Mouse (Mus musculus): ENCODE measurements around the gene Ilkap.

Gene Ilkap

DNA sequence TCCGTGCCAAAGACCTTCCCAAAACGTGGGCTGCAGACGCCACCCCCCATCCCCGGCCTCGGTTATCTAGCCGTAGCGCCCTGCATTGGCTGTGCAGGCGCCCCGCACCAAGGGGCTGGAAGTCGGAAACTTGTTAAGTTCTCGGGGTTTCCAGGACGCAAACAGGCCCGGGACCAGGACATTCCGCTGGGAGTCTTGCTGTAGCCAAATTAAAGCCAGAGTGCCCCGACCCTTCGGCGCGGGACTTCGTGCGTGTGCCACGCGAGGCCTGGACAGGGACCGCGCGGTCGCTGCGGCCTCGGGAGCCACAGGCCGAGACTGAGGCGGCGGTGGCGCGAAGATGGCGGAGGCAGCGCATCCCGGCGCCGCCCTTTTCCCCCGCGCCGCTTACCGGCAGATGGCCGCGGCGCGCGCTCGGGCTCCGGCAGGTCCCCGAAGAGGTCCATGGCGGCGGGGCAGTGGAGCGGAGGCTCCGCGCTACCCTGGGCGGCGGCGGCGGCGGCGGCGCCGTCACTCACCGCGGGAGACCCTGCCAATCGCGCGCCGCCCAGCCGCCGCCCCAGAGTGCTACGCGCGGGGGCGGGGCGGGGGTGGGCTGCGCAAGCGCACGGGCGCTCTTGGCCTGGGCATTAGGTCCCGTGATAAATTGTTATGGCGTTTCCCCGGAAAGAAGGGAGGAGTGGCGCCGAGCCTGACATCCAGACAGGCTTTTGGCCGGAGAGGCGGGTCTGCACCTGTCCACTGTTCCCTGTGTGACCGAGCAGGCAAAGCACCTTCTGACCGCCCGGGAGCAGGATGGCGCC is at the start of gene Ilkap:
TSS of gene Ilkap (minus strand) at position 556 of the 803 bp plus-strand sequence.
- peak; percentile 85 for DNase-seq

GRCm38 (mm10) chr1:91446511-91446910 is 47.9 kb upstream of the Ilkap start:
- DNase-seq, result no peak

DNA sequence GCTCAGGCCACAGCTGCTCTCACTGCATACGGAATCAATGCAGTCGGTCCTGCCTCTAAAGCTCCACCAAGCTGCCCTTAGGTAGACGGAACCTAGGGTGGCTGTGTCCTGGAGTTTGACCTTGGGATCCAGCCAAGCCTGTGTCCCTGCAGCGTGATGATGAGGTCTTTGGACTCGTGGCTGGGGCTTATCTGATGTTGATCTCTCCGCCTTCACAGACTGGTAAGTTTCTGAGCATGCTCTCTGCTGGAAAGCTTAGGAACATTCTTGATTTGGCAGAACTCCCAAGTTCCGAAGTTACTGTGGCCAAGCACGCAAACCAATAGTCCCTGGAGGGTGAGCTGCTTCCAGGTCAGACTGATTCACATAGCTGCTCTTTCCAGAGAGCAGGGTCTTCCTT is 47.4 kb upstream of the Ilkap start:
- peak; percentile 74 for DNase-seq

- no peak for DNase-seq
Observed at GRCm38 (mm10) chr1:91444841-91445830, 46.5 kb upstream of the Ilkap start.

DNA sequence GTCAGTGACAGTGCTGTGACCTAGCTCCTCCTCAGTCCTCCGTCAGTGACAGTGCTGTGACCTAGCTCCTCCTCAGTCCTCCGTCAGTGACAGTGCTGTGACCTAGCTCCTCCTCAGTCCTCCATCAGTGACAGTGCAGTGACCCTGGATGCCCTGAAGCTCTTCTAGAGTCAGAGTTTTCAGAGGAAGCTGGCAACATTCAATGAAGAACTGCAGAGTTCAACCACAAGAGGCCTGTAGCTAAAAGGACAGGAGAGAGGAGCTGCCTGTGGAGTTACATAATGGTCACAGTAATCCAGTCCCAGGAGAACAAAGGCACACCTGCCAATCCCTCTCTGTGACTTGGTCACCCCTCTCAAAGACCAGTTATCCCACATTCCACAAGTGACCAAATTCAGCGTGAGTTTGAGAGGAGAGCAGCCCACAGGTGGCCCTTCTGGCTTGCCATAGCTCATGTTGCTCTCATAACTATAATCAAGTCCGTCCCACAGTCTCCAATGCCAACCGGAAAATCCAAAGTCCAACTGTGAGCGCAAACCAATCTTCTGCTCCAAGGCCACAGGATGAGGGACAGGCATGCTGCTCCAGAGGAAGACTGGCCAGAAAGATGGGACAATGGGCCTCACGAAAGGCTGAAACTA is 43.9 kb upstream of the Ilkap start:
- peak; percentile 58 for DNase-seq

GRCm38 (mm10) chr1:91441855-91442254 is 43.2 kb upstream of the Ilkap start:
- no peak for DNase-seq

GRCm38 (mm10) chr1:91439776-91440175 is 41.2 kb upstream of the Ilkap start:
- DNase-seq, result no peak

DNA sequence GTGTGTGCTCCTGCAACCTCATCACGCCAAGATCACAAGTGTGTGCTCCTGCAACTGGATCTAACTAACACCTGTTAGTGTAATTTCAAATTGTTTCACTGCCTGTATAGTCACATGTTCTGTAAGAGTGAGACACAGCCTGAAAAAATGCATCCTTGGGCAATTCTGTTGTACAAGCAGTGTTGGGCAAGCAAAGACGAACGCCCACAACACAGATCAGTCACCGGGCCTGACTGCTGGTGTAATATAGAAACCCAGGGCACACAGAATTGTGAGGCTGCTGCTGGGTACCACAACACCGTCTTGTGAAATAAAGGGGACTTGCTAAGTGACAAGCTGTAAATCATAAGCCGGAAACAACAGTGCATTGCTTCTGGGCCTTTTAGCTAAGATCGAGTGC is 39.0 kb upstream of the Ilkap start:
- DNase-seq, result peak; percentile 59

DNA sequence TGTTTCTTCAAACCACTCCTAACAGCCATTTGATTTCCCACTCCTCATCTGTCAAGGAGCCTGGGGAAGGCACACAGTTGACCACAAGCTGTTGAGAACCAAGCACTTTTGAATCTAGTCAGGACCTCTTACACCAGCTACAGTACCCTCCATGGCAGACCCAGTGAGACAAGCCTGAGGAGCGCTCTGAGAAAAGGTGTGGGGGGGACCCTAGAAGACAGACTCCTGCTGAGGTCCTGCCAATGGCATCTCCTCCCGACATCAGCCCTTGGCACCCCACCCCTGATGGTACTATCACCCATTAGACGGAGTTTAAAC is 38.4 kb upstream of the Ilkap start:
- DNase-seq, result no peak

DNA sequence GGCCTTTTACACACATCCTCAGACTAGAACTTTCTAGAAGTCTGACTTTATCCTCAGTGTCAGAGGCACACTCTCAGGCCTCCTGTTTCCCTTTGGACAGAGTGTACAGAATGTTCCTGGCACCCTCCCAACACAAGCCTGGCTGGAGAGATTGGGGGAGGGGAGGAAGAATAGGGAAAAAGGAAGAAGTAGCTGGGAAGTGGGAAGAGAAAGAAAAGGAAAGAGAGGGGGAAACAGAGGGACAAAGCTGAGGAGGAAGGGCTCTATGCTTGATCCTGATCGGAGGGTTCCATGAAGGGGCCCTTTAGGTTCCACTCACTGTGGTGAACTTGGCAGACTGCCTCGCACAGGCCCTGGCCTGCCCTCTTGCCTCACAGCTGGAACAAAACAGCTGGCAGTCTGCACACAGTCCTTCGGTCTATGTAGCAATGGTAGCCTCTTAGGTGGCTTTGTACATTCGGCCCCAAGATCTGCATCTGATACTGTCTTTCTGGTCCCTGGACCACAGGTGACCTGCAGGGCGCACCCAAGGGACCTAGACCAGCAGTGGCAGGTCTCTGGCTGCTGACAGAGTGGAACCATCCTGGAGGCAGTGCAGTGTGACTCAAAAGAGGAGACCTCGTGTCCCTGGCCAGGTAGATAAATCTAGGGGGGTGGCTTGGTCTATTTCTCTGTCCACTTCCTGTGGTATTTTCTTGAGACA is 37.9 kb upstream of the Ilkap start:
- peak; percentile 95 for DNase-seq

DNA sequence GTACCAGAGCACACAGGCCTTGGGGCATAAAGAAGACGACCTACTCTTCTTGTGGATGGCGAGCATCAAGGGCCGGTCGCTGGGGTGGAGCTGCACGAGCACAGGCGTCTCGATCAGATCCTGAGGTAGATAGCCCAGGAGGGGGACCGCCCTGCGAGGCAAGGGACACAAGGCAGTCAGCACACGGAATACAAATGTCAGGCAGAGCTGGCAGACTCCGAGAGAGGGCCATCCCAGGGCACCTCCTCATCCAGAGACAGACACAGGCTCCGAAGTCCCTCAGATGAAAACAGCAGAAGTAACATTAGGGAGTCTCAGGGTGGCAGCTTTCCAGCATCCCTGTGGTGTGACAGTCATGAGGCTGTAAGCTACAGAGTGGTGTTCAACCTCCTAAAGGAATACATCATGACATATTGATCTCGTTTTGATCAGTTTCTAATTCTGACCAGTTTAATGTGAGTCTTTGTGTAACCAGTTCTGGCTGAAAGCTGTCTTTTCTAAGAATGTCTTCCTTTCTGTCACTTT is 37.1 kb upstream of the Ilkap start:
- DNase-seq, result peak; percentile 52

DNA sequence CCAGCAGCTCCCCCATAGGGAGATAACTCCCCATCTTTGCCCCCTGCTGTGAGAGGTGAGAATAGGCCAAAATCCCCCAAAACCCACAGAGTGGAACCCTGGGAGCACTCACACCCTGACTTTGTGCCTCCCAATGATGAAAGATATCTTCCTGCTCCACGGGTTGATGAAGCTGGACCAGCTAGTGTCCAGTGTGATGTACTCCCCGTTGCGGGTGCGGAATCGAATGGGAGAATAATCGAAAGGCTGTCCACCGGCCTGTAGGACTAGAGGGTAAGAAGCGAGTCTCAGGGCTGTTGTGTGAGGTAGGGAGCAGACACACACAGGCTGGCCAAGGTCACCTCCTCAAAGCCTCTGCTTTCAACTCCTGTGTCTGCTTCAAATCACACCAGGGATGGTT is 36.3 kb upstream of the Ilkap start:
- no peak for DNase-seq

- DNase-seq, result no peak
Observed at GRCm38 (mm10) chr1:91430761-91431160, 32.1 kb upstream of the Ilkap start.

- no peak for DNase-seq
Observed at GRCm38 (mm10) chr1:91429212-91429611, 30.6 kb upstream of the Ilkap start.

GRCm38 (mm10) chr1:91428614-91429013 is 30.0 kb upstream of the Ilkap start:
- DNase-seq, result peak; percentile 92

DNA sequence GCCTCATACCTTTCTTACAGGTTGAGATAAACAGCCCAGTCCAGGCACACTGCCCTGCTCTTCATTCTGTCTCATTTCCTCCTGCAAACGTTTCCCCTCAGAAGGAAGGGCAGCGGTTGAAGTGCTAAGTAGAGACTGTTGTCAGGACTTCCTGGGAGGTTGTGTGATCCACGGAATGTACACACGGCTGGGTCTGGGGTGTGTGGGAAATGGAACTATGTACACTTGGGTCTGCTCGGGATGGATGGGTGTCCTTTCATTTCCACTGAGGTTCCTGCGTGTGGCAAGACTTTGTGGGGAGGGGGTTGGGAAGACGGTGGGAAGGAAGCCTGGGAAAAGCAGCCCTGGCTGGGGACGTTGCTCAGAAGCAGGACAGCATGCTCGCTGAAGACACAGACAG is 27.8 kb upstream of the Ilkap start:
- no peak for DNase-seq

- DNase-seq, result no peak
Observed at GRCm38 (mm10) chr1:91420601-91421065, 22.0 kb upstream of the Ilkap start.

DNA sequence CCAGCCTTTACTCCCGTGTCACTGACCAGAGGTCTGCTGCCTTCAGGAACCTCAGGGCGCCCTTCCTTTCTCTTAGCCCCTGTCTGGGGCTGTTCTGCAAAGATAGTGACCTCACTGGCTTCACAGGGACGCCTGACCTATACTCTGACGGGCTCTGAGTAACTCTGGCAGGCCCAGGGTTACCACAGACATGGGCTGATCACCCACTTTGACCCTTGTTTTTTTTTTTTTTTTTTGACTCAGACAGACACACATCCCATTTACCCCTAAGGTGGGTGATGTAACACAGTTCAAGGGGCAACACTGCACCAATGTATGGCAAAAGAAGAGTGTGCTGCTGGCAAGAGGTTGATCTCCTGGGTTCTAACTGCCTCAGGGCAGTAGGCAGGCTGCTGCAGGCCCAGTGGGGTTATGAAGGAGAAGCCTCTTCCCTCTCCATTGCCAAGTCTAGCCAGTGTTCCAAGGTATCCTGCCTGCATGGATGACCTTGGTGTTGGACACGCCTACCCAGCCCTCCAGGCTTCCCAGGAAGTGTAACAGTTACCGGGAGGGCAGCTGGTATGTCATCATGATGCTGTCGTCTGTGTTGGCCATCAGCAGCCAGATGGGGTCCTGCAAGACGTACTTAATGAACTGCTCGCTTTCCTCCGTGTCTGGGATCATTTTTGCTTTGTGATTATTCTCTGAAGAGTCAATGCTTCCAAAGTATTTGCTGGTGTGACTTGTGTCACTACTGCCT is 21.4 kb upstream of the Ilkap start:
- no peak for DNase-seq

GRCm38 (mm10) chr1:91417991-91418390 is 19.4 kb upstream of the Ilkap start:
- DNase-seq, result no peak

GRCm38 (mm10) chr1:91415311-91415710 is 16.7 kb upstream of the Ilkap start:
- no peak for DNase-seq

- DNase-seq, result no peak
Observed at GRCm38 (mm10) chr1:91414903-91415302, 16.3 kb upstream of the Ilkap start.

All from lung, postnatal 10 days (tissue).